Mouse (Mus musculus) embryo, embryonic 11.5 days (tissue): ENCODE results near the gene Slc5a5.
A peak's percentile ranks its signal among the peaks of the same experiment; 100 is the strongest.

Experiments used
- DNase-seq: peaks from one replicate; pipeline ENCODE4 v3.0.0-alpha.2; 2012; ENCODE audit warnings: low read depth, low spot score

The Slc5a5 gene

DNA sequence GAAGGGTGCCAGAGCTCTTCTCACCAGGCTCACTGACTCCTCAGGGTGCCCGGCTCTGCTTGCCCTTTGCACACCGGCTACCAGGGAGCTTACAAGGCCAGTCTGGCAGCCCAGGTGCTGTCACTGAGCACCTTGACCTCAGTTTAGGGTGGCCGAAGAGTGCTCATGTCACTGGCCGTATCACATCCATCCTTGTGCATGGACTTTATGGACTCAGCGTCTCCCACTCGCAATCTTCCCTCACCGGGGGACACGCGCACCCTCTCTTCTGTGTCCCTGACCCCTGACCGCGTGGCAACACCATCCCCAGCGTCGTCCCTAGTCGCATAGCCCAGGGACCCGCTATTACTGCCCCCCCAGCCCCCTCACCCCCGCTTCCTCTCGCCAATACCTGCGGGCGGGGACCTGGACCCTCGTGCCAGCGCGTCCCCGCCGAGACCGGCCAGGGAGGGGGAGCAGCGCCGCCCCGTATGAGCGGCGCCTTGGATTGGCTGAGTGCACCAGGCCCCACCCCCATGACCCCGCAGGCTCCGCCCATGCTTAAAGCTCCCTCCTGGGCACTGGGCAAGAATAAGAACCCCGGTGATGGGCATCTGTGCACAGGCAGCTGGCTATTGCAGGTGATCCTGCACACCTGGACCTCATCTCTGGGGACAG lies 35.9 kb downstream of the Slc5a5 start:
- no peak for DNase-seq

DNA sequence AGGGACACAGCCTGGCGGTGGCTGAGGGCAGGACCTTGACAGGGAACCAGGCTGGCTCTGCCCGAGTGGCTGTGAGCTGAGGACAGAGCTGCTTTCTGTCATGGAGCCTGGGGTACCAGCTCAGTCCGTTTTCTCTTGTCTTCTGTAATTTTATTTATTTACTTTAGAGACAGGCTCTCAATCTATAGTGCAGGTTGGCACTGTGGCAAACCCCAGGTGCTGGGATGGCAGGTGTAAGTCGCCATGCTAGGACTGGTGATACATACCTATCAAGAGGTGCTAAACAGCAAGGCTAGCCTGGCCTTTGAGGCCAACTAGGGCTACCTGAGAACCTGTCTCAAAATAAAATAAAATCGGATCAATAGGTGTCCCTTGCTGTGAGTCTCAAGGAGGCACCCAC lies 36.5 kb downstream of the Slc5a5 start:
- DNase-seq = no peak

DNA sequence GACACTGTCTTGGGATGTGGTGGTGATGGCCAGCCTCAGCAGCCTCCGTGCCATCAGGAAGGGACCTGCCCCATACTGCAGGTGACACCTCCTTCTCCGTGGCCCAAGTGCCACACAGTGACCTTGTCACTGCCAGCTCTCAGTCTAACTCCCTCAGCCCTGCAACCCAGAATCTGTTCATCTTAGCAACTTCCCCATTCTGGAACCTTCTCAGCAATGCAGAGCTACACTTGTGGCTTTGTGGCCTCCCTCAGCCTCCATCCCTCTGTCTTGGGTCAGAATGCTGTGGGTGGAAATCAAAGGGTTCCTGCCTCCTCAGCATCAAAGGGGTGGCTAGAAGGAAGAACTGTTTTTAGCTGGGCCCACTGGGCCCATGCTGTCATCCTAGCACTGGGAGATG lies 38.7 kb downstream of the Slc5a5 start:
- no peak for DNase-seq

DNA sequence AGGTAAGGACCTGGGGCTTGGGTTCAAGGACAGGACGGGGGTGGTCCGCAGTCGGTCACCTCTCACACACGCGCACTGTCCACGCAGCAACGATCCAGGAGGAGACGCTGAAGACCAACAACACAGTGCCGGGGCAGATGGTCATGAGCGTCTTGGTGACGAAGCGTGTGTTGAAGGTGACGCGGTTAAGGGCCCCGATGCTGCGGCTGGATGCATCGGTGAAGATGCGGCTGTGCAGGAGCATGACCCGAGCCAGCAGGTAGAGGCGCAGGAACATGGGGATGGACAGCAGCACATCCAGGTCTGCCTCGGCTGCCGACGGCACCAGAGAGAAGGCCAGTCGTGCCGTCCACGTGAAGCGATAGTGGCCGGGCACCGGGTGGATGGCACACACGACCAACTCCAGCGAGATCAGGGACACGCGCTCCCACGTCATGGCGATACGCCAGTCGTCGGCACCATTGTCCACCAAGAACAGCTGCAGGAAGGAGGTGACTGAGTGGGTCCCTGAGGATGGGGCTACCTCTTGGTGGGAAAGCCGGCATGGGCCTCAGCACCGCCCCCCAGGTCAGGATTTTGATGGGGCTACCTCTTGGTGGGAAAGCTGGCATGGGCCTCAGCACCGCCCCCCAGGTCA lies 39.8 kb downstream of the Slc5a5 start:
- no peak for DNase-seq

DNA sequence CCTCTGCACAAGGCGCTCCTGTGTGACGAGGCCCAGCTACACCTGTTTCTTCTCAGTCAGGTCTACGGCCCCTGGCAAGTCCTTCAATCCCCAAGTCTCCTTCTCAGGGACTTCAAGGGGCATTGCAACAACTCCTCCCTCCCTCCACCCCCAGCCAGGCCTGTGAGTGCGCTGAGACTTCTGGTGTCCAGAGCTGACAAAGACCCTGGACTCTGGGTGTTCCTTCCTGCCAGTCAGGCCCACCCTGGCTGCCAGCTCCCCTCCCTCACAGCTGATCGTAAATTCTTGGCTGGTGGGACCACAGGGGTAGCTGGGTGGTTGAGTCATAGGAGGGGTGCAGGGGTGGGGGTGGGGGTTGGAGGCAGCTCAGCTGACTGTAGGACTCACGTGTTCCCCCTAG lies 40.7 kb downstream of the Slc5a5 start:
- DNase-seq = no peak

DNA sequence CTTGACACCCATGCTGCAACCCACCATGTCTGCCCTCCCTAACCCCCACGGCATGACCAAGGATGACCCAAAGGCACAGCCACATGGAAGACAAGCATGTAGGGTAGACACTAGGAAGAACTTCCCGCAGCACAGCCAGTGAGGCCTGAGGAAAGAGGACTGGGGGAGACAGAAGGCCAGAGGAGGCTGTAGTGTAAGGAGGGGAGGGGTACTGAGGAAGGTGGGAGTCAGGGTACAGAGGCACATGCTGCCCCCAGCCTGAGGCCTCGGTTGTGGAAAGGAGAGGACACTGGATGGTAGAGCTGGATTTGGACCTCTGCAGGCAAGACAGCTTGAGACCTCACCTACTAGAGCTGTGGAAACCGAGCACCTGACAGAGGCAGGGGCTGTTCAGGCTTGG lies 41.6 kb downstream of the Slc5a5 start:
- no peak for DNase-seq

DNA sequence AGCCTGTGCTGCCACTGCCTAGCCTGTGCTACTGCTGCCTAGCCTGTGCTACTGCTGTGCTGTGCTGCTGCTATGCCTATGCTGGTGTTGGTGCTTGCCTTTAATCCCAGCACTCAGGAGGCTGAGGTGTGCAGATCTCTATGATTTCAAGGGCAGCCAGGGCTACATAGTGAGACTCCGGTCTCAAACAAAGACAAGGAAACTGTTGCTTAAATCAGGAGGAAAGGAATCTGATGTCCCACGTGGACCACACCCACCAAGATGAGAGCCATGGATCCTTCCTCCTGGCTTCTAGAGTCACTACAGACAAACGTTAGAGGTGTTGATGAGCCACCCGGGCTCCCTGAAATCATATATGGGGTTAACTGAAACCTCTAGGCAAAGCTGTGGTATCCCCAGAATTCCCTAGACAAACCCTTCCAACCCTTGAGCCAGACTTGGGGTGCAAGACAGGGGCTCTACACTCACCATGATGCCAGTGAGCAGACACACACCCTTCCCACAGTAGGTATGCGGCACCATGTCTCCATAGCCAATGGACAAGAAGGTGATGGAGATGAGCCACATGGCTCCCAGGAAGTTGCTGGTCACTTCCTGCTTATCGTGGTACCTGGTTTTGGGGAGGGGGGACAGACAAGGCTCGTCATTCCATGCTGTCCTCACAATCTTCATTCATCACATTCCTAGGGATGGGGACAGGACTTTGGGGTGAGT lies 42.3 kb downstream of the Slc5a5 start:
- no peak for DNase-seq

DNA sequence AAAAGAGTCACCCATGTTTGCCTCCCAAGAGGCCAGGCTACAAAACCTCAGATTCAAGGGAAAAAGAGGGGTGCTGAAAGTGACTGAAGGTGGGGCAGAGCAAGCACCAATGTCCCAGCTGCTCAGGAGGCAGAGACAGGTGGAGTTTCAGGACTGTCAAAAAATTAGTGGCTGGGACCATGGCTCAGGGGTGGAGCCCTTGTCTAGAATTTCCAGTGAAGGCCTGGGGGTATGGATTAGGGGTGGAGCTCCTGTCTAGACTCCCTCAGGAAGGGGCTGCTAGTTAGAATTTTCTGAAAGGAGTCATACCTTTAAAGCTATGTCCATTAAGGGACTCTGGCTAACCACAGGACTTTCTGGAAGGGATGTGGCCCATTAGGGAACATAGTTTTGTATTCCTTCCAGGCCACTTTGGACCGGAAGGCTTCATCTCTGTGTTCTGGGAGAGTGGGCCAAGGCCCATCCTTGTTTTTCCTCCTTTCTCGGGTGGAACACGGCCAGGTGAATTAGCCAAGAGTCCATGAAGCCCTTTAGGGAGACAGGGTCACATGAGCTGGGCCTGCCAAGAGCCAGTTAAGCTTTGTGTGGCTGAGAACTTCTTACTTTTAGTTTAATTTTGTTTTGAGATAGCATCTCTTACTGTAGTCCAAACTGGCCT lies 43.1 kb downstream of the Slc5a5 start:
- DNase-seq = no peak

DNA sequence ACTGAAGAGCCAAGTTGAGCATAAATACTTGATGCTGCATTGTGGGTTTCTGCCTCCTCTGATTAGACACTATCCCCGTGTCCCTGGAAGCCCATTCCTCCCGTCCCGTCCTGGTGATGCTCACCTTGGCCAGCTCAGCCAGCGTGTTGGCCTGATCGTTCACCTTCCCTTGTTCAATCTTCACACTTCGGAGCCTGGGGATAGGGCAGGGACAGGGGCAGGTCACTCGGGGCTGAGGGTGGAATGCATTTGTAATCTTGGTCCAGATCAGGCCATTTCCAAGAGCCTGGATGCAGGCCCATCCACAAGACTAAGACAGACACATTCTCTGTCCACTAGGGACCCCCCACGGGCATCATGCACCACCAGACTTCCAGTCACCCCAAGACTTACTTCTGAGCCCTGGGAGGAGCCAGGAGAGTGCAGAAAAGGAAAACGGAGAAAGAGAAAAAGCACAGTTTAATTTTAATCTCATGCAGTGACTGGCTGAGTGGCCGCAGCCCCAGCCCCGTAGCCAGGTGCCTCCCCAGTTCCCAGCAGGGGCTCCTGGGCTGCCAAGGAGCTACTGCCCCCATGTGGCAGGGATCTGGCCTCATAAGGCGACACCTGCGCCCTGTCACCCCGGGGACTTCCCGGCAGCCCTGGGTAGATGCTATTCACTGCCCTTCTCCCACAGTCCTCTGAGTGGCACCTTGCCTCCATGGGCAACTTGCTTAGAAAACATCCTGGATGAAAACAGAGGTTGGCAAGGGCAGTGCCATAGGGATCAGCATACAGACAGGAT lies 46.0 kb downstream of the Slc5a5 start:
- no peak for DNase-seq

DNA sequence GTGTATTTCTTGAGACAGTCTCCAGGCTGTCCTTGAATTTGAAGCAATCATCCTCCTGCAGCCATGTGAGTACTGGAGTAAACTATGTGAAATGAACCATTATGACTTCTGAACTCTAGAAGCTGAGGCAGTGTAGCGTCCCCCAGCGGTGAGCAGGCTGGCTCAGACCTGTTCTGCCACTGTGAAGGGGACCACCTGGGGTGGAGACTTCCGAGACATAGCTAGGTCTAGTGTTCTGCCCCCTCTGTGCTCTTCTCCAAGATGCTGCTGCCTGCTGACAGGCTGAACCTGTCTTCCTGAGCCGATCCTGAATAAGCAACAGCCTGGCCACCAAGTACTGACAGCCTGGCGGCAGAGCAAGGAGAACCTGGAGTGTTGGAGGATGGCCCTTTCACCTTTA lies 47.4 kb downstream of the Slc5a5 start:
- DNase-seq = no peak

DNA sequence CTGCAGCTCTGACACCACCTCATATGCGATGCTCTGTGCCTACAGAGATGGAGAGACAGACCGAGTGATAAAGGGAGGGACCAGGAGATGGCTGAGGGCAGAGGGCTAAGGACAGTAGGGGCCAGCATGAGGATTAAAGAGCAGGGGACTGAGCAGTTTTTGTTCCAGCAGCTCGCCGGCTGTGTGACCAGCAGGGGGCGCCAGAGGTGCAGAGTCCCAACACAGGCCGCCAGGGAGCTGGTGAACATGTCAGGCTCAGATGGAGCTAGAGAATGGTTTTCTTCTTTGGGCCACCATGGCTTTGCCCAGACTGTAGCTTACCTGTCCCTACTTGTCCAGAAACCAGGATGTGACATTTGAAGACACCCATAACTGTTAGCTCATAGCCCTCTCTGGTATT lies 48.0 kb downstream of the Slc5a5 start:
- DNase-seq = no peak

DNA sequence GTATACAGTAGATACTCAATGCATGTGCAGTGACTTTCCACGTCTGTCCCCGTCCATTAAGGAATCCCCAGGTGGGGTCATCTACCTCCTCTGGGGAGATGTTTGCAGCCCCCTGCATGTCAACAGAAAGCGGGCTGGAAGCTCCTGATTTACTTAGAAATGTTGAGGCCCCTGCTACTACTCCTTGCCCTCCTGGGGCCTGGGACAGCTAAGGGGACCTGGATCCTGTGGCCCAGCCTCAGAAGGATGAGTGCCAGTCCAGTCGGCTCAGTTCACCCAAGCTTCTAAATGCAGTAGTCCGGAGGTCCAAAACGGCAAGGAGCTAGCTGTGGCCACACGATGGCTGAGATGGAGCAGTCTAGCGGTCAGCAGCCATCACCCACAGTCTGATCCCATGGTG lies 48.6 kb downstream of the Slc5a5 start:
- DNase-seq = no peak

DNA sequence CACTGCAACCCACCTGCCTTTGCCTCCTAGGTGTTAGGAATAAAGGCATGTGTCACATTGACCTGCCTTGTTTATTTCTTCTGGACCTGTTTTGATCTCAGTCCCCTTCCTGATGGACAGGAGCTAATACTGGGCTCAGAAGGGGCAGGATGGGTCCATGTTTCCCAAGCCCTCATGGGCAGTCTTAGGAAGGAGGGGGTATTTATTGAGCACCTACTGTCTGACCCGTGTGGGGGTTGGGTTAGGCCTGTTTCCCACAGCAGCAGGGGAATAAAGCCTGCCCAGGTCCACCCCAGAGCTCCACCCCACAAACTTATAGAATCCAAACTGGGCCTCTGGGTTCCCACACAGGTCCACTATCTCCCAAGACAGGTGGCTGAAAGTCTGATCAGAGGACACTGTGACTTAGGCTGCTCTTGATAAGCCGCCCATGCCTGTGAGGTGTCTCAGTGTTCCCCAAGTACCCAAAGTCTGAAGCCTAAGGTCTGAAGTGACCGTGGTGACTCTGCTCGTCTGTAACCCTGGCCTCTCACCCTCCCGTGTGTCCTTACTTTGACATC lies 49.3 kb downstream of the Slc5a5 start:
- no peak for DNase-seq

DNA sequence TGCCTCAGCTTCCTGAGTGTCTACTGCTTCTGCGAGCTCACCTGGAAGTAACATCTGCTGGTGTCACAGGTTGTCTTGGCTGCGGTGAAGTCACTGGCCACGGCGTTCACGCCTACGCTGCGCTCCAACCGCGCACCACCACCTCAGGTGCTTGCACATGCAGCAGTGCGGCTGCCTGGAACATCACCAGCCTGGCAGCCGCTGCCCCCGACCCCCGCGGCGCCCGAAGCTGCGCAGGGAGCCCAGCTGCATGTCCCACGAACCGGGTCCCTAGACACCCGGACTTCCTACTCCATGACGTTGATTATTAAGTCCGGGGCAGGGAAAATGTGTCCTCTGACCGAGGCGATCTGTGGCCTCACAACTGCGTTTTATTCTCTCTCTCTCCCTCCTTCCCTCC lies 50.1 kb downstream of the Slc5a5 start:
- no peak for DNase-seq

DNA sequence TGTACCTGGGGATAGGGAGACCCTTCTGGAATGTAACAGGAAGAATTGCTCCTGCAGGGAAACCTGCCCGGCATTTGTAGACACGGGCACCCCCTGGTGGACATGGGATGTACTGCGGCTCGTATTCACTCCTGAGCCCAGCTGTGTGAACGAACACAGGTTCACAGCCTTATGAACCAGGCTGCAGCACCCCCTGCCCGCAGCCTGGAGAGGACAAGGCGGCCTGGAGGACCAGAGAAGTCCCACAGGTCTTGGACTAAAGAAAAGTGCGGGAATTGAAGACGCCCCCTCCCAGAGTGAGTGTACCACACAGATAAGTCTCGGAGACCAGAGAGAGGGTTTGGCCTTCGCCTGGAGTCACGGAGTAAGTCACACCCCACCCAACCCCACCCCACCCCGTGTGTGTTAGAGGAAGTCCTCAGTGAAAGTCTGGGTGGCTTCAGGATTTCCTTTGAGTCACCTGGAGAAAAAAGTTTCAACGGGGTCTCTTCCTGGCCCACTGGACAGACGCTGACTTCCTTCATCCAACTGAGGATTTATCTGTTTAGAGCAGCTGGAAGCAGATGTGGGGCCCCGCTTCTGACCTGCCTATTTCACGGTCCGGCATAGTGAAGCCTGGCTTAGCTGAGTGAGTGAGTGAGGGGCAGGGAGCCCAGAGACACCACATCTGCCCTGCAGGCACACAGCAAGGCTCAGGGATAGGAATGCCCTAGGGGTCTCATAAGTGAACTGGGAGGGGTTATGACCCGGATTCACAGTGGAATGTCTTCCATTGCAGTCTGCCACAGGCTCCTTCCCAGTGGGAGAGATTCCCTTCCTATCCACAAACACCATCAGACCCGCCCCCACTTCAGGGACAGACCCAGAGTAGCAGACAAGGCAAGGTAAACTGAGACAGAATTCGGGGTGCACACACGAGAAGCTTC lies 51.1 kb downstream of the Slc5a5 start:
- DNase-seq = peak; percentile 81

DNA sequence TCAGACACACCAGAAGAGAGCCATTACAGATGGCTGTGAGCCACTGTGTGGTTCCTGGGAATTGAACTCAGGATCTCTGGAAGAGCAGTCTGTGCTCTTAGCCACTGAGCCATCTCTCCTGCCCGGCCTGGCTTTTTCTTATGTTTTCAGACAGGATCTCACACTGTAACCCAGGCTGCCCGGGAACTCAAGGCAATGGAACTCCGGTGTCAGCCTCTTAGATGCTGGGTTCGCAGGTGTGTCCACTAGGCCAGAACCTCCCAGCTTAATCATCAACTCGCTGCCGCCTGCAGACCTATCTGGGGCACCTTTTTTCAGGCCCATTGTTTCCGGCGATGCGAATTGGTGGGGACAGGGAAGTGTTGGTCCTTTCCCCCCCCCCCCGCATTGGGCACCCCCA lies 52.0 kb downstream of the Slc5a5 start:
- no peak for DNase-seq

DNA sequence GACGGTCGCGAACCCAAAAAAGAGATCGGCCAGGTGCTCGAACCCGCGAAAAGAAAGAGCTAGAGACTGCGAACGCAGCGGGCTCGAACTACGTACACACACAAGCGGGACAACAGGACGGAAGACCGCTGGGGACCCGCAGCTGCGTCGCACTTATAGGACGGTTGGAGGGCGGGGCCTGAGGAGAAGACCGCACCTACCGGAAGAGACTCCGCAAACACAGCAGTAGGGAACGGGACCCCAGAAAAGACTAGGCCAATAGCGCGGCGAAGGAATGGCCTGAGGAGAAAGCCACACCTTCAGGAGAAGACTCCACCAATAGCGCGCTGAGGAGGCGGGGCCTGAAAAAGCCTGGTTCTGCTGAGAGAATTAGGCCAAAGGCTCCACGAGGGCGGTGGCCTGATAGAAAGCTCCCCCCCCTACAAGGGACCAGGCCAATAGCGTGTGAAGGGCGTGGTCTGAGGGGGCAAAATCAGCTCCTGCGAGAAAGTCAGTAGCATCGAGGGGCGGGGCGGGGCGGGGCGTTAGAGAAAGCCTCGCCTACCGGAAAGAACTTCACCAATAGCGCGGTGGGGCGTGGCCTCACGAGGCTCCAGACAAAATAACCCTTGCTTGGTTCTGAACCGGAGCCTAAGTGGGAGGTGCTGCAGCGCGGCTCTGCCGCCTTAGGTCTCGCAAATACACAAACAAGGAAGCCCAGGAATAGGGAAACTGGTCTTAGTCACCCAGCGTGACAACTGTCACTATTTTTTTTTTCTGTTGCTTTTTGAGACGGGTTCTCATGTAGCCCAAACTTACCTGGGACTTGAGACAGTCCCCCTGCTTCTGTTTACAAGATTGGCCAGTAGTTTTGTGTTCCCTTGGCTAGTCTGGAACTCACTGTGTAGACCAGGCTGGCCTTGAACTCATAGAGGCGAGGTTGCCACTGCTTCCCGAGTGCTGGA lies 52.9 kb downstream of the Slc5a5 start, which contains the start of gene Arrdc2:
Gene Arrdc2, minus strand, starts transcription at position 313 of the 944 bp plus-strand sequence.
- DNase-seq = peak; percentile 100

DNA sequence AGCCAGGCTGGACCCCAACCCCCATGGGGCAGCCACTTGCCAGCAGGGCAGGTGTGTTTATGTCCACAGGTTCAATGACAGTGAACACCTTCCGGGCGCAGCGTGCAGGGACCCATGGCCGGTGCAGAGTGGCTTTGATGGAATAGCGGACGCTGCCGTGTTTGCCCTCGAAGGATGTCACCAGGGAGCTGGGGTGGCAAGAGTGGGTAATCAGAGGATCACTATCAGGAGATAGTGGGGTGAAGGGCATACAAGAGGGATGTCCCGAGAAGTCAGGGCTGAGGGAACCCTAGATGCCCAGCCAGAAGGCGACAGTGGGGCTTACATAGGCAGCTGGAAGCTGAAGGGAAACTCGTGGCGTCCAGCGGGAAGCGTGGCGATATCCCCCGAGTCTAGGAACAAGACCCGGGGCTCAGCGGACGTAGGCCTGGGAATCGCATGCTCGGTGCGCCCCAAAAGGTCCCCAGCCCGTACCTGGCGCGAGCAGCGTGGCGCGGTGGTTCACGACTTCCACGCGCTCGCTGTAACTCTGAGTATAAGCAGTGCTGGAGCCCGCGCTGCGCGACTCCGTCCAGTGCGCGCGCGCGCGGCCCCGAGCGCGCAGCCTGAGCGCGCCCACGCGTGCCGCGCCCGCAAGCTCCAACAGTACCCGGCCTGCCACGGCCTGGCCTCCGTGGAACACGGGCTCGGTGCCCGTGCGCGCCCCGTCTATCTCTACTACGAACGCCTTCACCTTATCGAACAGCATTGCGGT lies 53.7 kb downstream of the Slc5a5 start:
- DNase-seq = no peak
